Mouse (Mus musculus) kidney, embryonic 15.5 days (tissue): Measurements from ENCODE around the gene 2610528J11Rik. TPM values are rescaled to one million over a fixed set of nuclear protein-coding genes. Genes with fewer than 3 reads are reported as not detected.
A peak's percentile ranks its signal among the peaks of the same experiment; 100 is the strongest.
"Not testable (repeated sequence)": the region's sequence is repeated elsewhere in the genome, so short reads cannot be mapped to it uniquely, and the experiment has no call there.

Experiments used
- ATAC-seq: fragments of 200-750 bp; cut with Nextera tagmentation; replicated peaks from 2 replicates; pipeline ENCODE4 v1.8.0; 2017; ENCODE audit warnings: moderate TSS enrichment; ENCODE audit not compliant: low FRiP score
- H3K27ac ChIP-seq: fragments of 300-500 bp; sonication (generic); 2 replicates; pipeline ENCODE4 v1.5.1; 2015; ENCODE audit warnings: mild to moderate bottlenecking, inconsistent platforms
- H3K27me3 ChIP-seq: fragments of 300-500 bp; sonication (generic); 2 replicates; pipeline ENCODE4 v1.6.1; 2015; ENCODE audit warnings: inconsistent platforms
- H3K36me3 ChIP-seq: fragments of 300-500 bp; sonication (generic); 2 replicates; pipeline ENCODE4 v1.6.1; 2015; ENCODE audit warnings: inconsistent platforms
- H3K4me1 ChIP-seq: fragments of 300-500 bp; sonication (generic); 2 replicates; pipeline ENCODE4 v1.6.1; 2015; ENCODE audit warnings: inconsistent platforms
- H3K4me2 ChIP-seq: fragments of 300-500 bp; sonication (generic); 2 replicates; pipeline ENCODE4 v1.6.1; 2015; ENCODE audit warnings: moderate library complexity, mild to moderate bottlenecking, inconsistent platforms
- H3K4me3 ChIP-seq: fragments of 300-500 bp; sonication (generic); replicated peaks from 2 replicates; pipeline ENCODE4 v1.5.1; 2015; ENCODE audit warnings: mild to moderate bottlenecking, inconsistent platforms
- H3K9ac ChIP-seq: fragments of 300-500 bp; sonication (generic); 2 replicates; pipeline ENCODE4 v1.6.1; 2015; ENCODE audit warnings: mild to moderate bottlenecking, inconsistent platforms
- H3K9me3 ChIP-seq: fragments of 300-500 bp; sonication (generic); replicated peaks from 2 replicates; pipeline ENCODE4 v1.6.1; 2016; ENCODE audit warnings: inconsistent platforms
- WGBS: fragments of 180-500 bp; shearing (Covaris S2); methylation state at CpG from one replicate; pipeline ENCODE4 v1.1.7; 2015; ENCODE audit warnings: mixed read lengths; 5-methylcytosine and 5-hydroxymethylcytosine counted together
- polyA plus RNA-seq: library from polyadenylated mRNA; unstranded; fragments of >200 nt; fragmentation: Nextera tagmentation; extraction: Ambion mirVana; gene quantifications from 2 replicates; pipeline ENCODE4 v1.2.1, GENCODE M21; 2015

The 2610528J11Rik gene
- polyA plus RNA-seq, 1 experiment from 2014 or later, result 21.7 TPM

DNA sequence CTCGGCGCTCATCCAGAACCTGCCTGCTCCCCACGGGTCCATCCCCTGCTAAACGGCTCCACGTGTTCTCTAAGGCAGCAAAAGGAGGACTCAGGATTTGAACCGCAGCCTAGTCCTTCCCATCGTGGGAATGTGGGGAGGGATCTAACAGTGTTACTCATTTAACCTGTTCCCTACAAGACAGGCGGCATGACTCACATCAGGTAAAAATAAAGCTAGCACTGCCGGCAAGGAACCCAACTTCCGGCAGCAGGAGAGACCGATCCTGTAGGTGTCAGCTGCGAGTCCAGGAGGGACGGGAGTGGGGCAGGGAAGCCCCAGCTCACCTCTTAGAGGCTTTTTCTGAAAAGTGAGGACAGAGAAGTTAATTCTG lies 16.3 kb downstream of the 2610528J11Rik start:
- 0 out of 2 replicates have a peak, but pooled peaks cover 4% of the 10 kb centered on the region for H3K27me3 ChIP-seq
- H3K9me3 ChIP-seq, result 0 out of 2 replicates have a peak, but pooled peaks cover 4% of the 10 kb centered on the region
- no peaks in the 10 kb centered on the region for H3K36me3 ChIP-seq
- H3K4me3 ChIP-seq, result peak overlapping the region; percentile 43
- peak overlapping the region; percentile 85 for H3K27ac ChIP-seq
- H3K9ac ChIP-seq, result peak overlapping the region; percentile 22; the same call in 1 of the 2 replicates
- peaks cover 16% of the 10 kb centered on the region for H3K4me1 ChIP-seq
- WGBS, result 16% methylated on average over 13 of the region's 13 CpGs
- H3K4me2 ChIP-seq, result peak overlapping the region; percentile 67
- peak; percentile 31; the same call in 1 of the 2 replicates for ATAC-seq

DNA sequence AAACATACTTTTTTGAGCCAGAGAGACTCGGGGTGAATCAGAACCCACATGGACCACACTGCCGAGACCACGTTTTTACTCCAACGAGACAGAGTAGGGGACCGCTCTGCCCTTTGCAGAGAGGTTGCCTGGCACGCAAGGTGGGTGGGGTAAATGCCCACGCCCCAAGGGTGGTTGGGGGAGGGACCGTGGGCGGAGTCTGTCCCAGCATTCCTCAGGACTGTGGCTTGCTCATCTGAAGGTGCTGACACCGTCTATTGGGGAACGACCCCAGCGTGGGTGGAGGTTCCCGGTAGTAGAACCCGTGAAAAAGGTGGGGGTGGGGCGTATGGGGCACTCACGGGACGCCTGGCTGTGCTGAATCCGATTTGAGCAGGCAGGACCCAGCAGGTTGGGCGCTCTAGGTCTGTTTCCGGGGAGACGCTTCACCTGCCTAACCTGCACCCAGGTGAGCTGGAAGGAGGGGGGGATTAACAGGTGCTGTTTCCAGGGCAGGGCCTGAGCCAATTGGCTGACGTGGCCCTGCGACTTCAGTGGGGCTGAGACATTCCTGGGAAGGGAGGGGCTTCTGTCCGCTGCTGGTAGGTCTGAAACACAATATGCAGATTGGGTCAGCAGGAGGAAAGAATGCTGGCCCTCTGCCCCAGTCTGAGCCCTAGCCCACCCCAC lies 16.9 kb downstream of the 2610528J11Rik start, which contains the start of gene Tmem125:
Gene Tmem125, minus strand, starts transcription at position 453 of the 669 bp plus-strand sequence.
- WGBS, result 2% methylated on average over 24 of the region's 24 CpGs
- Histone ChIP-seq H3K27ac (peak within 1 kb of the TSS; percentile 85), H3K4me3 (peak within 1 kb of the TSS; percentile 43), H3K27me3 (0 out of 2 replicates have a peak, but pooled peaks cover 4% of the 10 kb centered on the region), H3K4me2 (peak within 1 kb of the TSS; percentile 67), H3K9me3 (0 out of 2 replicates have a peak, but pooled peaks cover 4% of the 10 kb centered on the region), H3K9ac (peak within 1 kb of the TSS; percentile 22; the same call in 1 of the 2 replicates), H3K36me3 (no peaks in the 10 kb centered on the region), H3K4me1 (peaks cover 14% of the 10 kb centered on the region)
- peak; percentile 90 for ATAC-seq

DNA sequence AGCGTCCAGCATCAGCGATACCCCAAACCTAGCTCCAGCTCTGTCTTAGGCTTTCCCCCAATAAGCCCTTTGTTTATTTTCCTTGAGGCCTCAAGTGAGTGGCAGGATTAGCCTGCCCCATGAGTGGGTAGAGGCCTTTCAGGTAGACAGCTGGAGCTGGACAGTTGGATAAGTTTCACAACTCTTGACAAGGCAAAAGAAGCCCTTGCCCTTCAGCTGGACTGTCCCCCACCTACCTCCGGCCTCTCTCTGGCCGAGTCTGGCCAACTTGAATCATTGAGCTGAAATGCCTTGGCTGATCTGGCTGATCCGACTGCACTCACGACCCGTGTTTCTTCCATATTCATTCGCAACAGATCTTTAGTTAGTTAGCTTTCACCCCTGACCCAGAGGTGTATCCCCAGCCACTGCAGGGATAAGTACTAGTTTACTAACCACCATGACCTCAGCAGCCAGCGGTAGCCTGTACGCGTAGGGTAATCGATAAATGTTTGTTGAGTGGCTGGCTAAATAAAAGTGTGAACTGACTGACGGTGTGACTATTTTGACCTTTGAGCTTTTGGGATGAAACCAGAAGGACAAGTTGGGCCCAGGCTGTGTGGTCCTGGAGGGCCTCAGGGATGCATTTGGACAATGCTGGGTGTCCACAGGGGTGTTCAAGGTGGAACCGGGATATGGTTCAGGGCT lies 17.8 kb downstream of the 2610528J11Rik start:
- peaks cover 14% of the 10 kb centered on the region for H3K4me1 ChIP-seq
- no peaks in the 10 kb centered on the region for H3K36me3 ChIP-seq
- H3K9ac ChIP-seq, result 0 out of 2 replicates have a peak overlapping the region, but pooled peaks have one; percentile 22
- H3K27me3 ChIP-seq, result 0 out of 2 replicates have a peak, but pooled peaks cover 4% of the 10 kb centered on the region
- WGBS, result 77% methylated on average over 14 of the region's 14 CpGs
- H3K4me2 ChIP-seq, result peak overlapping the region; percentile 67
- H3K4me3 ChIP-seq, result peak overlapping the region; percentile 43
- H3K9me3 ChIP-seq, result 0 out of 2 replicates have a peak, but pooled peaks cover 4% of the 10 kb centered on the region
- peak overlapping the region; percentile 85 for H3K27ac ChIP-seq
- ATAC-seq, result no peak; the same call in 1 of the 2 replicates

DNA sequence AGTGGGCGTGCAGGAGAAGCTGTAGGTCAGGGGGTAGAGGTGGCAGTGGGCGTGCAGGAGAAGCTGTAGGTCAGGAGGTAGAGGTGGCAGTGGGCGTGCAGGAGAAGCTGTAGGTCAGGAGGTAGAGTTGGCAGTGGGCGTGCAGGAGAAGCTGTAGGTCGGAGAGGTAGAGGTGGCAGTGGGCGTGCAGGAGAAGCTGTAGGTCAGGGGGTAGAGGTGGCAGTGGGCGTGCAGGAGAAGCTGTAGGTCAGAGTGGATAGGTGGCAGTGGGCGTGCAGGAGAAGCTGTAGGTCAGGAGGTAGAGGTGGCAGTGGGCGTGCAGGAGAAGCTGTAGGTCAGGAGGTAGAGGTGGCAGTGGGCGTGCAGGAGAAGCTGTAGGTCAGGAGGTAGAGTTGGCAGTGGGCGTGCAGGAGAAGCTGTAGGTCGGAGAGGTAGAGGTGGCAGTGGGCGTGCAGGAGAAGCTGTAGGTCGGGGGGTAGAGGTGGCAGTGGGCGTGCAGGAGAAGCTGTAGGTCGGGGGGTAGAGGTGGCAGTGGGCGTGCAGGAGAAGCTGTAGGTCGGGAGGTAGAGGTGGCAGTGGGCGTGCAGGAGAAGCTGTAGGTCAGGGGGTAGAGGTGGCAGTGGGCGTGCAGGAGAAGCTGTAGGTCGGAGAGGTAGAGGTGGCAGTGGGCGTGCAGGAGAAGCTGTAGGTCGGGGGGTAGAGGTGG lies 20.8 kb downstream of the 2610528J11Rik start:
- ATAC-seq, H3K9ac ChIP-seq, H3K4me2 ChIP-seq, H3K9me3 ChIP-seq, H3K36me3 ChIP-seq, H3K4me3 ChIP-seq, H3K27ac ChIP-seq, H3K27me3 ChIP-seq: not testable (repeated sequence)
- peaks cover 13% of the 10 kb centered on the region for H3K4me1 ChIP-seq
- WGBS, result 87% methylated on average over 23 of the region's 23 CpGs

GRCm38 (mm10) chr4:118548130-118548480 lies 21.3 kb downstream of the 2610528J11Rik start:
- ATAC-seq, H3K36me3 ChIP-seq, H3K4me2 ChIP-seq, H3K27ac ChIP-seq, H3K4me1 ChIP-seq, H3K4me3 ChIP-seq, H3K27me3 ChIP-seq, H3K9me3 ChIP-seq, H3K9ac ChIP-seq: not testable (repeated sequence)
- WGBS, result 86% methylated on average over 10 of the region's 10 CpGs

DNA sequence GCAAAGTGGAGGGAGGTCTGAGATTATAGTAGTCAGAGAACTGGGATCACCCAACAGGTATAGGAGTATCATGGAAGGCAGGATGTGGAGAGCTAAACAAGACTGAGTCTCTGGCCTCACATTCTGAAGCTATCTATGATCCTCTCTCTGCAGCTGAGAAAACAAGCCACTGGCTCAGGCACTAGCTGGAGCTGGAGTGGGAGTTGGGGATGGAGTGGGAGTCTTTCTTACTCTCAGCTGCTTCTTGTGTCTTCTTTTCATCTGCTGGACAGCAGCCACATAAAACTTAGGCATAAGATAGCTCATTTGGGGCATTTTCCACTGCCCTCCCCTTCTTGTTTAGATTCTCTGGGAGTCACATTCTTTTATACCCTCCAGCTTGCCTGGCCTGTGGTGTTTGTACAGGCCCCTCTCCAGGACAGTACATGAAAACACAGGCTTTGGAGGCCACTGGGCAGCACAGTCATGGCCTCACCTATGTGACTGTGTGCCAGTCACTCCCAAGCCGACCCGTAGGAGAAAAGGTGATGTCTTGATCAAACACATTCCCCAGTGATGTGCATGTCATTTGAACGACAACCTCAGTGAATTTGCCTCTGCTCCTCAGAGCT lies 26.3 kb downstream of the 2610528J11Rik start:
- no peak overlapping the region for H3K9ac ChIP-seq
- peaks cover 9% of the 10 kb centered on the region; the same call in 1 of the 2 replicates for H3K4me1 ChIP-seq
- no peak overlapping the region for H3K4me2 ChIP-seq
- H3K27ac ChIP-seq, result peak overlapping the region; percentile 49
- H3K36me3 ChIP-seq, result no peaks in the 10 kb centered on the region
- ATAC-seq, result peak; percentile 82
- H3K4me3 ChIP-seq, result no peak overlapping the region
- H3K9me3 ChIP-seq, result 0 out of 2 replicates have a peak, but pooled peaks cover under 1% of the 10 kb centered on the region
- 41% methylated on average over 3 of the region's 3 CpGs for WGBS
- no peaks in the 10 kb centered on the region for H3K27me3 ChIP-seq

GRCm38 (mm10) chr4:118564062-118564925 lies 37.5 kb downstream of the 2610528J11Rik start:
- Histone ChIP-seq H3K9me3 (no peaks in the 10 kb centered on the region), H3K27ac (no peak overlapping the region), H3K4me1 (no peaks in the 10 kb centered on the region), H3K27me3 (no peaks in the 10 kb centered on the region), H3K9ac (no peak overlapping the region), H3K4me2 (no peak overlapping the region), H3K4me3 (no peak overlapping the region), H3K36me3 (no peaks in the 10 kb centered on the region)
- no peak for ATAC-seq
- 80% methylated on average over 13 of the region's 13 CpGs for WGBS

DNA sequence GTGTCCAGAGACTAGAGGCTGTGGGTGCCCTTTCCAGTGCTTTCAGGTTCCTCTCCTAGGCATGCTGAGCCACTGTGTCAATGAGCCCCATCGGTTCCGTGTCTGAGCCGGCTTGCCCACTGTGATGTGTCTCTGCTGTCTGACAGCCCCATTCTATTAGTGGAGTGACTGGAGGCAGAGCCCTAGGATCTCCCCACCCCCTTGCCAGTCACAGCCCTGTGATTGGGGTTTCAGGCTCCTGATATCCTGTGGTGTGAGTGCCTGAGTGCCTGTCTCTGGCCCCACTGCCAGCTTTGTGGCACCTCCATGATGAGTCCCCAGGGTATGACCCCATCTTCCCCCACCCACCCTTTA lies 38.1 kb downstream of the 2610528J11Rik start:
- no peak overlapping the region for H3K27ac ChIP-seq
- no peak overlapping the region for H3K9ac ChIP-seq
- ATAC-seq, result no peak
- H3K27me3 ChIP-seq, result no peaks in the 10 kb centered on the region
- no peaks in the 10 kb centered on the region for H3K36me3 ChIP-seq
- WGBS, result 76% methylated on average over 3 of the region's 3 CpGs
- no peak overlapping the region for H3K4me3 ChIP-seq
- no peaks in the 10 kb centered on the region for H3K9me3 ChIP-seq
- no peaks in the 10 kb centered on the region for H3K4me1 ChIP-seq
- H3K4me2 ChIP-seq, result no peak overlapping the region

DNA sequence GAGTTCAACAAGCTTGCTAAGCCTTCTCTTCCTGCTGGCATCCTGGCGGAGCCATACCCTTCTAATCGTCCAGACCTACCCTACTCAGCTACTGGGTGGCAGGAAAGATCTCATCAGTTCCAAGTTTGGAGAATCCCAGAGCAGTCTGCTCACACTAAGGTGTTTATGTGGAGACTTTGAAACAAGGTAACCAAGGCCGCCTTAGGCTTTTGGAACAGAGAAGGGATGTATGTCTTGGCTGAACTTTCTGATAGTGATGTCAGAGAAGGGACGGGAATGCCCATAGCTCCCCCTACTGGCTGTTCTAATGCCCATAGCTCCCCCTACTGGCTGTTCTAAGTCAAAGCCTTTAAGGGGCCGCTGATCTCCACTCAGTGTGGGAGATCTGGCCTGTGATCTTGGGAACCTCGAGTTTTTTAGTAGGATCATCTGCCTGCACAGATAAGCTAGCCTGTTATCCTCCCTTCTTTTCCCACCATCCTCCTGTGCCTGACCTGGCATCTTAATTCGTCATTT lies 39.4 kb downstream of the 2610528J11Rik start:
- no peaks in the 10 kb centered on the region for H3K4me1 ChIP-seq
- no peaks in the 10 kb centered on the region for H3K36me3 ChIP-seq
- H3K27me3 ChIP-seq, result no peaks in the 10 kb centered on the region
- peak; percentile 46; the same call in 1 of the 2 replicates for ATAC-seq
- H3K9me3 ChIP-seq, result no peaks in the 10 kb centered on the region
- no peak overlapping the region for H3K4me3 ChIP-seq
- H3K27ac ChIP-seq, result no peak overlapping the region
- H3K4me2 ChIP-seq, result no peak overlapping the region
- no peak overlapping the region for H3K9ac ChIP-seq
- 28% methylated on average over 7 of the region's 7 CpGs for WGBS

- ATAC-seq, result no peak
- no peak overlapping the region for H3K4me3 ChIP-seq
- no peak overlapping the region for H3K4me2 ChIP-seq
- 0 out of 2 replicates have a peak, but pooled peaks cover 6% of the 10 kb centered on the region for H3K27me3 ChIP-seq
- H3K36me3 ChIP-seq, result no peaks in the 10 kb centered on the region
- H3K27ac ChIP-seq, result no peak overlapping the region
- H3K9ac ChIP-seq, result no peak overlapping the region
- no peaks in the 10 kb centered on the region for H3K9me3 ChIP-seq
- H3K4me1 ChIP-seq, result no peaks in the 10 kb centered on the region
- WGBS, result 69% methylated on average over 10 of the region's 10 CpGs
Observed at GRCm38 (mm10) chr4:118568709-118569108, 41.9 kb downstream of the 2610528J11Rik start.

GRCm38 (mm10) chr4:118569320-118569719 lies 42.5 kb downstream of the 2610528J11Rik start:
- no peak overlapping the region for H3K4me3 ChIP-seq
- H3K36me3 ChIP-seq, result no peaks in the 10 kb centered on the region
- no peak overlapping the region for H3K9ac ChIP-seq
- H3K4me1 ChIP-seq, result no peaks in the 10 kb centered on the region
- H3K27me3 ChIP-seq, result peaks cover 7% of the 10 kb centered on the region; the same call in 1 of the 2 replicates
- no peaks in the 10 kb centered on the region for H3K9me3 ChIP-seq
- no peak for ATAC-seq
- H3K27ac ChIP-seq, result no peak overlapping the region
- 82% methylated on average over 23 of the region's 23 CpGs for WGBS
- H3K4me2 ChIP-seq, result no peak overlapping the region
